Mouse (Mus musculus) hindbrain, embryonic 15.5 days (tissue): ENCODE results near the gene Eya2. TPM values are rescaled to one million over a fixed set of nuclear protein-coding genes. Genes with fewer than 3 reads are reported as not detected.
"Not testable (repeated sequence)": the region's sequence is repeated elsewhere in the genome, so short reads cannot be mapped to it uniquely, and the experiment has no call there.

Source experiments
- ATAC-seq: fragments of 200-750 bp; cut with Nextera tagmentation; 2 replicates; pipeline ENCODE4 v1.8.0; 2017; ENCODE audit warnings: low read depth, moderate number of reproducible peaks, moderate TSS enrichment; ENCODE audit not compliant: low FRiP score
- H3K27ac ChIP-seq: fragments of 300-500 bp; sonication (generic); replicated peaks from 2 replicates; pipeline ENCODE4 v1.5.1; 2015; ENCODE audit warnings: mild to moderate bottlenecking, inconsistent platforms
- H3K27me3 ChIP-seq: fragments of 300-500 bp; sonication (generic); 2 replicates; pipeline ENCODE4 v1.6.1; 2015; ENCODE audit warnings: control low read depth, inconsistent platforms
- H3K36me3 ChIP-seq: fragments of 300-500 bp; sonication (generic); 2 replicates; pipeline ENCODE4 v1.6.1; 2015; ENCODE audit warnings: control low read depth, inconsistent platforms
- H3K4me1 ChIP-seq: fragments of 300-500 bp; sonication (generic); replicated peaks from 2 replicates; pipeline ENCODE4 v1.6.1; 2015; ENCODE audit warnings: control low read depth, inconsistent platforms
- H3K4me2 ChIP-seq: fragments of 300-500 bp; sonication (generic); 2 replicates; pipeline ENCODE4 v1.6.1; 2015; ENCODE audit warnings: moderate library complexity, mild to moderate bottlenecking, inconsistent platforms
- H3K4me3 ChIP-seq: fragments of 300-500 bp; sonication (generic); 2 replicates; pipeline ENCODE4 v1.5.1; 2015; ENCODE audit warnings: mild to moderate bottlenecking, inconsistent platforms
- H3K9ac ChIP-seq: fragments of 300-500 bp; sonication (generic); 2 replicates; pipeline ENCODE4 v1.6.1; 2015; ENCODE audit warnings: inconsistent platforms
- H3K9me3 ChIP-seq: fragments of 300-500 bp; sonication (generic); 2 replicates; pipeline ENCODE4 v1.6.1; 2016; ENCODE audit warnings: control low read depth, inconsistent platforms
- WGBS: fragments of 180-500 bp; shearing (Covaris S2); methylation state at CpG from one replicate; pipeline ENCODE4 v1.1.7; 2015; 5-methylcytosine and 5-hydroxymethylcytosine counted together
- polyA plus RNA-seq: library from polyadenylated mRNA; unstranded; fragments of >200 nt; fragmentation: Nextera tagmentation; extraction: Ambion mirVana; gene quantifications from 2 replicates; pipeline ENCODE4 v1.2.1, GENCODE M21; 2015

The Eya2 gene
- 8.2 and 10.1 TPM in 2 replicates for polyA plus RNA-seq

GRCm38 (mm10) chr2:165594907-165595675, at the start of gene Eya2:
Eya2 (plus strand) TSS chr2:165595032.
- 1% methylated on average over 59 of the region's 83 CpGs for WGBS
- ATAC-seq = peak; percentile 69; the same call in 1 of the 2 replicates
- H3K4me1 ChIP-seq = peaks cover 28% of the 10 kb centered on the region

GRCm38 (mm10) chr2:165545687-165546086, 49.1 kb upstream of the Eya2 start:
- 98% methylated on average over 2 of the region's 2 CpGs for WGBS
- no peak overlapping the region for H3K9ac ChIP-seq
- no peak overlapping the region for H3K4me2 ChIP-seq

More at GRCm38 (mm10) chr2:165594907-165595675, at the start of gene Eya2:
- peak within 1 kb of the TSS; percentile 62 for H3K9ac ChIP-seq
- H3K4me2 ChIP-seq = peak within 1 kb of the TSS; percentile 99
- peak within 1 kb of the TSS; percentile 67 for H3K4me3 ChIP-seq
- no peaks in the 10 kb centered on the region for H3K9me3 ChIP-seq
- H3K27ac ChIP-seq = no peak within 1 kb of the TSS; the same call in 1 of the 2 replicates
- H3K27me3 ChIP-seq = peaks cover 15% of the 10 kb centered on the region
- H3K36me3 ChIP-seq = no peaks in the 10 kb centered on the region

GRCm38 (mm10) chr2:165546341-165546740, 48.5 kb upstream of the Eya2 start:
- no peak for ATAC-seq
- Histone ChIP-seq H3K4me3 (no peak overlapping the region), H3K27me3 (no peaks in the 10 kb centered on the region), H3K4me2 (no peak overlapping the region), H3K9me3 (no peaks in the 10 kb centered on the region), H3K27ac (no peak overlapping the region), H3K9ac (no peak overlapping the region), H3K36me3 (no peaks in the 10 kb centered on the region), H3K4me1 (peaks cover 16% of the 10 kb centered on the region)
- 50% methylated on average over 8 of the region's 8 CpGs for WGBS

More at GRCm38 (mm10) chr2:165545687-165546086, 49.1 kb upstream of the Eya2 start:
- peaks cover 16% of the 10 kb centered on the region for H3K4me1 ChIP-seq
- no peaks in the 10 kb centered on the region for H3K27me3 ChIP-seq
- ATAC-seq = no peak
- H3K4me3 ChIP-seq = no peak overlapping the region
- H3K9me3 ChIP-seq = no peaks in the 10 kb centered on the region
- H3K27ac ChIP-seq = no peak overlapping the region
- no peaks in the 10 kb centered on the region for H3K36me3 ChIP-seq

- H3K36me3 ChIP-seq = no peaks in the 10 kb centered on the region
- 50% methylated on average over 9 of the region's 9 CpGs for WGBS
- no peak overlapping the region for H3K4me2 ChIP-seq
- H3K27me3 ChIP-seq = no peaks in the 10 kb centered on the region
- no peak overlapping the region for H3K4me3 ChIP-seq
- H3K9me3 ChIP-seq = no peaks in the 10 kb centered on the region
- H3K4me1 ChIP-seq = peaks cover 16% of the 10 kb centered on the region
- no peak overlapping the region for H3K9ac ChIP-seq
- no peak for ATAC-seq
- H3K27ac ChIP-seq = no peak overlapping the region
Measured at GRCm38 (mm10) chr2:165547410-165547809, 47.4 kb upstream of the Eya2 start.

- Histone ChIP-seq H3K27me3 (no peaks in the 10 kb centered on the region), H3K4me2 (no peak overlapping the region), H3K9me3 (no peaks in the 10 kb centered on the region), H3K4me3 (no peak overlapping the region), H3K9ac (no peak overlapping the region), H3K36me3 (no peaks in the 10 kb centered on the region), H3K4me1 (peaks cover 6% of the 10 kb centered on the region; the same call in 1 of the 2 replicates), H3K27ac (no peak overlapping the region)
- WGBS = 36% methylated on average over 6 of the region's 6 CpGs
- ATAC-seq = no peak
Measured at GRCm38 (mm10) chr2:165548627-165549026, 46.2 kb upstream of the Eya2 start.

- H3K4me1 ChIP-seq, H3K27ac ChIP-seq, H3K27me3 ChIP-seq, H3K9ac ChIP-seq, H3K4me3 ChIP-seq, ATAC-seq, H3K36me3 ChIP-seq, H3K4me2 ChIP-seq, H3K9me3 ChIP-seq: not testable (repeated sequence)
- WGBS = 80% methylated on average over 7 of the region's 7 CpGs
Measured at GRCm38 (mm10) chr2:165550410-165550809, 44.4 kb upstream of the Eya2 start.

- 65% methylated on average over 9 of the region's 9 CpGs for WGBS
- ATAC-seq = no peak
- Histone ChIP-seq H3K27ac (no peak overlapping the region), H3K4me2 (no peak overlapping the region), H3K4me3 (no peak overlapping the region), H3K4me1 (no peaks in the 10 kb centered on the region), H3K9ac (no peak overlapping the region), H3K9me3 (no peaks in the 10 kb centered on the region), H3K36me3 (no peaks in the 10 kb centered on the region), H3K27me3 (no peaks in the 10 kb centered on the region)
Measured at GRCm38 (mm10) chr2:165554066-165554465, 40.8 kb upstream of the Eya2 start.

GRCm38 (mm10) chr2:165557278-165557677, 37.6 kb upstream of the Eya2 start:
- no peak overlapping the region for H3K27ac ChIP-seq
- H3K36me3 ChIP-seq = no peaks in the 10 kb centered on the region
- ATAC-seq = no peak
- 80% methylated on average over 7 of the region's 7 CpGs for WGBS
- no peaks in the 10 kb centered on the region for H3K27me3 ChIP-seq
- no peak overlapping the region for H3K9ac ChIP-seq
- H3K4me2 ChIP-seq = no peak overlapping the region
- no peaks in the 10 kb centered on the region for H3K9me3 ChIP-seq
- H3K4me3 ChIP-seq = no peak overlapping the region
- no peaks in the 10 kb centered on the region for H3K4me1 ChIP-seq

GRCm38 (mm10) chr2:165558916-165559315, 35.9 kb upstream of the Eya2 start:
- 32% methylated on average over 11 of the region's 11 CpGs for WGBS
- no peak for ATAC-seq
- no peaks in the 10 kb centered on the region for H3K9me3 ChIP-seq
- no peak overlapping the region for H3K4me2 ChIP-seq
- H3K27ac ChIP-seq = no peak overlapping the region
- no peak overlapping the region for H3K9ac ChIP-seq
- 0 out of 2 replicates have a peak, but pooled peaks cover 2% of the 10 kb centered on the region for H3K27me3 ChIP-seq
- H3K4me1 ChIP-seq = peaks cover 10% of the 10 kb centered on the region
- H3K4me3 ChIP-seq = no peak overlapping the region
- no peaks in the 10 kb centered on the region for H3K36me3 ChIP-seq

- H3K4me3 ChIP-seq = no peak overlapping the region
- H3K4me2 ChIP-seq = no peak overlapping the region
- no peak for ATAC-seq
- H3K27ac ChIP-seq = no peak overlapping the region
- H3K27me3 ChIP-seq = 0 out of 2 replicates have a peak, but pooled peaks cover 2% of the 10 kb centered on the region
- peaks cover 10% of the 10 kb centered on the region for H3K4me1 ChIP-seq
- H3K36me3 ChIP-seq = no peaks in the 10 kb centered on the region
- 34% methylated on average over 11 of the region's 11 CpGs for WGBS
- H3K9me3 ChIP-seq = no peaks in the 10 kb centered on the region
- no peak overlapping the region for H3K9ac ChIP-seq
Measured at GRCm38 (mm10) chr2:165559506-165560235, 35.2 kb upstream of the Eya2 start.

- no peak overlapping the region for H3K4me2 ChIP-seq
- H3K4me3 ChIP-seq = no peak overlapping the region
- 43% methylated on average over 6 of the region's 6 CpGs for WGBS
- H3K4me1 ChIP-seq = peaks cover 10% of the 10 kb centered on the region
- no peak for ATAC-seq
- H3K9me3 ChIP-seq = no peaks in the 10 kb centered on the region
- H3K36me3 ChIP-seq = no peaks in the 10 kb centered on the region
- H3K27me3 ChIP-seq = 0 out of 2 replicates have a peak, but pooled peaks cover 2% of the 10 kb centered on the region
- no peak overlapping the region for H3K27ac ChIP-seq
- no peak overlapping the region for H3K9ac ChIP-seq
Measured at GRCm38 (mm10) chr2:165561861-165562260, 33.0 kb upstream of the Eya2 start.
